Mouse (Mus musculus) liver, embryonic 14.5 days (tissue): ENCODE data around the gene Apoa1.

ENCODE experiments used
- CTCF ChIP-seq: IDR thresholded peaks from 2 replicates; pipeline ENCODE4 v1.5.1; 2016; ENCODE audit warnings: antibody characterized with exemption, low read depth, control low read depth
- EP300 ChIP-seq: IDR thresholded peaks from 2 replicates; pipeline ENCODE4 v1.6.1; 2016; ENCODE audit warnings: antibody characterized with exemption, low read depth

DNA sequence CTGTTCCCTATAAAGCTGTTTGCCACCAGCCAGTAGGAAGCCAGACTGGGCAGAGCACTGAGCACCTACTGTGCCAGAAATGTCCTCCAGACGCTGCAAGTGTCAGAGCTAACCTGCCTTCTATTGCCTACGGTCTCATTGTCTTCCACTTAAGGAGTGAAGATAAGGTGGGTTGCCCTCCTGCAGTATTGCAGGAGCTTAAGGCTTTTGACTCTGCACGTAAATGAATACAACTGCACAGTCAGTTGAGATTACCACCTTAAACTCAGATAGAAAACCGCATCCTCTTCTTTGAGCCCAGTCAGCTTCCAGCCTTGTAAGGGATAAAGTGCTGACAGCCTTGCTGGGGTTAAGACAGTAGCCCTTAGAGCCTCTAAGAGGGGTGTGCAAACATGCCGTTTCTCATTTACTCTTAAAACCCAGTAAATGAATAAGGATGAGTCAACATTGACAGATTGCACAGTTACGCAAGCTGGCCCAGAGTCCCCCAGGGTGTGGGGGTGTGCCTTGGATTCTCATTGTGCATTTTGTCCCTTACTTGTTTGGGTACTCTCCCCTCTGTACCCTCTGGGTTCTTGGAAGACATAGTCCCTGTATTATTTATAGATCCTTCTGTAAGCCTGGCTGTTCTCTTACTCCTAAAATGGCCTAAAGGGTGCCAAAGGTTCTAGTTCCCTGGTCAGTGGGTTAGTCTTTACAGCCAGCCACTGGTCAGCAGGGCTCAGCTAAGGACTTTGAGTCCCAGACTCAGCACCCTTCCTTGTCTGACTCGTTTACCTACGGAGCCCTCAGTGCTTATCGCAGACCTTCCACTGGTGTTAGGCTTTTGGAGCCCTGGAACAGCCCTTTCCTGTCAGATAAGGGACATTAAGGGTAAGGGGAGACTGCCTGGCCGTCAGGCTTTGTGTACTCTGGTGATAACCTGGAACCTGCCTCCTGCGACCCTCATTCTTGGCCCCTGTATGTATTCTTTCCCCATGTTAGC lies 12.8 kb upstream of the Apoa1 start:
- TF ChIP-seq CTCF: no peak
- peak; percentile 53; the same call in 1 of the 2 replicates for TF ChIP-seq EP300
